Mouse (Mus musculus) megakaryocyte progenitor cell, adult 5-6 weeks (primary cell): ENCODE data around the gene Aldh1l1. TPM values are rescaled to one million over a fixed set of nuclear protein-coding genes. Genes with fewer than 3 reads are reported as not detected.

Experiments
- total RNA-seq, 2 experiments: library from RNA; stranded (forward) in 1 of 2; stranded (reverse) in 1 of 2; fragments of 157-497, 149-512 nt in 1 of 2; fragments of 200-1000 nt in 1 of 2; gene quantifications; 2 replicates each; pipeline versions ENCODE4 v1.2.3 to v1.2.4; 2015 to 2017

Gene Aldh1l1
- total RNA-seq, 2 experiments from 2014 or later, result 1.1 to 2.0 TPM

Other genes starting within 250 kb of the Aldh1l1 start
- gene Vmn1r54, start 240.1 kb upstream of the Aldh1l1 start, total RNA-seq (2015), result not detected in 2 replicates
- gene Vmn1r54, start 240.1 kb upstream of the Aldh1l1 start, total RNA-seq (2017), result not detected in 2 replicates
- gene BC048671, start 185.2 kb upstream of the Aldh1l1 start, total RNA-seq (2015), result not detected in 2 replicates
- not detected in 2 replicates for gene BC048671, start 185.2 kb upstream of the Aldh1l1 start, total RNA-seq (2017)
- 17.3 and 20.7 TPM in 2 replicates for gene Chst13, start 161.2 kb upstream of the Aldh1l1 start, total RNA-seq (2015)
- 10.9 and 11.3 TPM in 2 replicates for gene Chst13, start 161.2 kb upstream of the Aldh1l1 start, total RNA-seq (2017)
- gene Uroc1, start 153.1 kb upstream of the Aldh1l1 start, total RNA-seq (2015), result not detected in 2 replicates
- gene Uroc1, start 153.1 kb upstream of the Aldh1l1 start, total RNA-seq (2017), result not detected in 2 replicates
- 11.1 and 11.8 TPM in 2 replicates for gene Zxdc, start 116.9 kb upstream of the Aldh1l1 start, total RNA-seq (2015)
- 8.7 and 9.6 TPM in 2 replicates for gene Zxdc, start 116.9 kb upstream of the Aldh1l1 start, total RNA-seq (2017)
- gene Cfap100, start 57.6 kb upstream of the Aldh1l1 start, total RNA-seq (2015), result not detected in 2 replicates
- not detected in 2 replicates for gene Cfap100, start 57.6 kb upstream of the Aldh1l1 start, total RNA-seq (2017)
- gene Klf15, start 23.9 kb upstream of the Aldh1l1 start, total RNA-seq (2015), result 0.22 TPM in 1 of 2 replicates, not detected in the other
- not detected in 2 replicates for gene Klf15, start 23.9 kb upstream of the Aldh1l1 start, total RNA-seq (2017)
- 3.3 and 6.4 TPM in 2 replicates for gene Slc41a3, start 118.3 kb downstream of the Aldh1l1 start, total RNA-seq (2015)
- 2.4 and 4.0 TPM in 2 replicates for gene Slc41a3, start 118.3 kb downstream of the Aldh1l1 start, total RNA-seq (2017)